Mouse (Mus musculus): ENCODE measurements at regions not wholly inside any gene's neighbourhood (a gene's known extent, or its start where the extent isn't known, plus 50 kb on each side); places are given as distances from the start of the nearest gene placed in this dataset.
"Not testable (repeated sequence)": the region's sequence is repeated elsewhere in the genome, so short reads cannot be mapped to it uniquely, and the experiment has no call there.

GRCm38 (mm10) chr3:40355103-40355502 is 176.0 kb upstream of the Intu start:
- no peak for DNase-seq (ENCODE audit: low spot score)
- Histone ChIP-seq H3K27ac (replicated peaks) (no peak overlapping the region), H3K36me3 (ENCODE audit: control insufficient read depth, insufficient read depth, low read length) (no peaks in the 10 kb centered on the region), H3K4me2 (replicated peaks; ENCODE audit: low read depth) (no peak overlapping the region), H3K27me3 (ENCODE audit: control insufficient read depth, insufficient read depth, low read length) (no peaks in the 10 kb centered on the region), H3K9ac (ENCODE audit: low read length) (no peak overlapping the region), H3K9me3 (ENCODE audit: control insufficient read depth, low read length) (no peaks in the 10 kb centered on the region), H3K4me1 (replicated peaks; ENCODE audit: control insufficient read depth, insufficient read depth) (no peaks in the 10 kb centered on the region), H3K4me3 (ENCODE audit: low read depth, low read length) (no peak overlapping the region)
- no peak for TF ChIP-seq EP300 (optimal IDR thresholded peaks at IDR 0.05)
- no peak for TF ChIP-seq CTCF (IDR thresholded peaks at IDR 0.05; ENCODE audit: low read depth)
- WGBS: 65% methylated on average over 4 of the region's 4 CpGs
- no peak for ATAC-seq (ENCODE audit: low FRiP score, low TSS enrichment)

DNA sequence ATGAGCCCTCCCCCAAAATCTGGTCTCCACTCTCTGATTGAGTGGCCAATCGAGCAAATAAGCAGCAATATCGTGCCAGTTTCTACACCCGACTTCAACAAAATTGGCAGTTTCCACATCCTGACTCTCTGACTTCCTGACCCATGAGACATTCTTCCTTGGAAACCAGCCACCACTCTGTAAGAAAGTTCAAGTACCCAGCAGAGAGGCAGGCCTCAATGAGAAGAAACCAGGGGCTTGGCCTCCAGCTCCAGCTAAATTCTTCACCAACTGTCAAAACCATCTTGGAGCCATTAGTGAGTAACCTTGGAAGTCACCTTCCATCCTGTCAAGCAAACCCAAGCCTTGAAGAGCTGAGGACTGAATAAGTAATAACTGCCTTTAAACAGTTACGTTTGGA is 162.7 kb upstream of the Intu start:
- WGBS: 81% methylated on average over 4 of the region's 4 CpGs
- ATAC-seq (ENCODE audit: low FRiP score, low TSS enrichment) (no peak), DNase-seq (ENCODE audit: low spot score) (no peak)
- Histone ChIP-seq H3K27me3 (ENCODE audit: control insufficient read depth, insufficient read depth, low read length) (no peaks in the 10 kb centered on the region), H3K9me3 (ENCODE audit: control insufficient read depth, low read length) (no peaks in the 10 kb centered on the region), H3K27ac (replicated peaks) (no peak overlapping the region), H3K4me1 (replicated peaks; ENCODE audit: control insufficient read depth, insufficient read depth) (no peaks in the 10 kb centered on the region), H3K4me3 (ENCODE audit: low read depth, low read length) (no peak overlapping the region), H3K4me2 (replicated peaks; ENCODE audit: low read depth) (no peak overlapping the region), H3K36me3 (ENCODE audit: control insufficient read depth, insufficient read depth, low read length) (no peaks in the 10 kb centered on the region), H3K9ac (ENCODE audit: low read length) (no peak overlapping the region)
- no peak for TF ChIP-seq CTCF (IDR thresholded peaks at IDR 0.05; ENCODE audit: low read depth)

DNA sequence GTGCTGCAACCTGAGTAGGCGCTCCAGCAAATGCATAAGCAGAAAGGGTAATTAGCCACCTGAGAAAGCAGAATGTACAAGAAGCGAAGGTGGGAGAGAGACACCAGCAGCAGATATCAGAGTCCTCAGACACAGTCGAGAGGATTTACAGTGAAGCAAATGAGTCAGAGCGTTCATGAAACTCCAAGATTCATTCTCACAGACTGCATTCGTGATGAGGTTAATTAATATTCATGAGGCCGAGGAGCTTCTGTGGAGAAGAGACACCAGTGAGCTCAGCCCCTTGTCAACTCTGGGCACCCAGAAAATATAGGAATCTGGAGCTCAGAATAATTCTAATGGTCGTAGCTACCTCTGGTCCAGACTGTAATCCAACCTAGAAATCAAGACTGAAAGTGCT is 159.7 kb upstream of the Intu start:
- Histone ChIP-seq H3K9ac (ENCODE audit: low read length) (no peak overlapping the region), H3K27me3 (ENCODE audit: control insufficient read depth, insufficient read depth, low read length) (no peaks in the 10 kb centered on the region), H3K4me1 (replicated peaks; ENCODE audit: control insufficient read depth, insufficient read depth) (no peaks in the 10 kb centered on the region), H3K4me3 (ENCODE audit: low read depth, low read length) (no peak overlapping the region), H3K27ac (replicated peaks) (no peak overlapping the region), H3K36me3 (ENCODE audit: control insufficient read depth, insufficient read depth, low read length) (no peaks in the 10 kb centered on the region), H3K9me3 (ENCODE audit: control insufficient read depth, low read length) (no peaks in the 10 kb centered on the region), H3K4me2 (replicated peaks; ENCODE audit: low read depth) (no peak overlapping the region)
- TF ChIP-seq CTCF (IDR thresholded peaks at IDR 0.05; ENCODE audit: low read depth) (no peak), EP300 (optimal IDR thresholded peaks at IDR 0.05) (no peak)
- WGBS: 61% methylated on average over 7 of the region's 7 CpGs
- no peak for DNase-seq (ENCODE audit: low spot score)
- ATAC-seq (ENCODE audit: low FRiP score, low TSS enrichment): no peak

- DNase-seq (ENCODE audit: low spot score); H3K4me3 ChIP-seq (ENCODE audit: low read depth, low read length); H3K9ac ChIP-seq (ENCODE audit: low read length); ATAC-seq (ENCODE audit: low FRiP score, low TSS enrichment); H3K4me2 ChIP-seq (replicated peaks; ENCODE audit: low read depth); H3K9me3 ChIP-seq (ENCODE audit: control insufficient read depth, low read length); H3K36me3 ChIP-seq (ENCODE audit: control insufficient read depth, insufficient read depth, low read length); H3K4me1 ChIP-seq (replicated peaks; ENCODE audit: control insufficient read depth, insufficient read depth); H3K27ac ChIP-seq (replicated peaks); H3K27me3 ChIP-seq (ENCODE audit: control insufficient read depth, insufficient read depth, low read length): not testable (repeated sequence)
These were observed 154.9 kb upstream of the Intu start for GRCm38 (mm10) chr3:40376220-40376619.

DNA sequence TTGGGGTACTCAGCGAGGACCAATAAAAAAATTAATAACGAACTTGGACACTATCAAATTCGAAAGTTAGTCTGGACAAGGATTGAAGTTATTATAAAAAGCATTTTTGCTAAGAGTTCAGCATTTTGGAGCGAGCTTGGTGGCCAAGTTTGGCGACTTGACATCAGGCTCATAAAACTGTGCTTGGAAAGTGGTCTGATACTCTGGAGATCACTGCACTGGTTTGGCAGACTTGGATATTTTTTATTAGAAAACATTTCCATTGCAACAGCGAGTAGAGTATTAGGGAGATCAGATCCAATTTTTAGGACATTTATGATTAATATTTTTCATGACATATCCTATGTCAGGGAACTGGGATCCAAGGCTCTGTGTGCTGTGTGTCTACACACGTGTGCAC is 153.7 kb upstream of the Intu start:
- H3K9ac ChIP-seq (ENCODE audit: low read length): no peak overlapping the region
- no peak for DNase-seq (ENCODE audit: low spot score)

GRCm38 (mm10) chr3:40379063-40379462 is 152.0 kb upstream of the Intu start:
- DNase-seq (ENCODE audit: low spot score) (no peak), ATAC-seq (ENCODE audit: low FRiP score, low TSS enrichment) (no peak)
- no peak for TF ChIP-seq EP300 (optimal IDR thresholded peaks at IDR 0.05)
- TF ChIP-seq CTCF (IDR thresholded peaks at IDR 0.05; ENCODE audit: low read depth): no peak
- WGBS: 90% methylated on average over 2 of the region's 2 CpGs
- Histone ChIP-seq H3K4me1 (replicated peaks; ENCODE audit: control insufficient read depth, insufficient read depth) (no peaks in the 10 kb centered on the region), H3K27me3 (ENCODE audit: control insufficient read depth, insufficient read depth, low read length) (no peaks in the 10 kb centered on the region), H3K36me3 (ENCODE audit: control insufficient read depth, insufficient read depth, low read length) (no peaks in the 10 kb centered on the region), H3K4me2 (replicated peaks; ENCODE audit: low read depth) (no peak overlapping the region), H3K4me3 (ENCODE audit: low read depth, low read length) (no peak overlapping the region), H3K9me3 (ENCODE audit: control insufficient read depth, low read length) (no peaks in the 10 kb centered on the region), H3K27ac (replicated peaks) (no peak overlapping the region), H3K9ac (ENCODE audit: low read length) (no peak overlapping the region)

More for the DNA sequence above, 153.7 kb upstream of the Intu start:
- ATAC-seq (ENCODE audit: low FRiP score, low TSS enrichment): no peak
- Histone ChIP-seq H3K9me3 (ENCODE audit: control insufficient read depth, low read length) (no peaks in the 10 kb centered on the region), H3K4me2 (replicated peaks; ENCODE audit: low read depth) (no peak overlapping the region), H3K27ac (replicated peaks) (no peak overlapping the region), H3K27me3 (ENCODE audit: control insufficient read depth, insufficient read depth, low read length) (no peaks in the 10 kb centered on the region), H3K36me3 (ENCODE audit: control insufficient read depth, insufficient read depth, low read length) (no peaks in the 10 kb centered on the region), H3K4me1 (replicated peaks; ENCODE audit: control insufficient read depth, insufficient read depth) (no peaks in the 10 kb centered on the region), H3K4me3 (ENCODE audit: low read depth, low read length) (no peak overlapping the region)
- no peak for TF ChIP-seq CTCF (IDR thresholded peaks at IDR 0.05; ENCODE audit: low read depth)
- 75% methylated on average over 7 of the region's 7 CpGs for WGBS

All from stomach, postnatal 0 days (tissue).